Mouse (Mus musculus) cortical plate, adult 2 months (tissue): ENCODE results near the gene Adam23.

Experiments
- CTCF ChIP-seq: fragments of 200-500 bp; IDR thresholded peaks from 2 replicates; pipeline ENCODE4 v1.5.1; 2011; ENCODE audit warnings: mild to moderate bottlenecking, control low read depth, low read length; ENCODE audit not compliant: insufficient read depth; ENCODE audit errors: extremely low read depth
- POLR2A ChIP-seq: fragments of 200-500 bp; IDR thresholded peaks from 2 replicates; pipeline ENCODE4 v1.6.1; 2011; ENCODE audit warnings: mild to moderate bottlenecking, low read length, control low read depth; ENCODE audit not compliant: insufficient read depth; ENCODE audit errors: extremely low read depth

- TF ChIP-seq CTCF (no peak), POLR2A (peak; percentile 29; the same call in 1 of the 2 replicates)
These were observed at the start of gene Adam23 for GRCm38 (mm10) chr1:63445656-63446046.
